Mouse (Mus musculus): ENCODE measurements around the gene Sema4c.

- TF ChIP-seq POLR2AphosphoS5 (IDR thresholded peaks at IDR 0.05; ENCODE audit: insufficient replicate concordance, low read depth, low read length) = no peak
- no peak for TF ChIP-seq CTCF (IDR thresholded peaks at IDR 0.05; ENCODE audit: low read depth, low read length)
- no peak for TF ChIP-seq GATA1 (IDR thresholded peaks at IDR 0.05; ENCODE audit: borderline replicate concordance, low read length)
- TF ChIP-seq TAL1 (conservative IDR thresholded peaks at IDR 0.05; ENCODE audit: low read depth, low read length) = no peak
These were observed 2.8 kb upstream of the Sema4c start for GRCm38 (mm10) chr1:36560903-36561302.

Measured in G1E (cell line).